Mouse (Mus musculus): ENCODE results near the gene Fgd4.
"Not testable (repeated sequence)": the region's sequence is repeated elsewhere in the genome, so short reads cannot be mapped to it uniquely, and the experiment has no call there.

Gene Fgd4

DNA sequence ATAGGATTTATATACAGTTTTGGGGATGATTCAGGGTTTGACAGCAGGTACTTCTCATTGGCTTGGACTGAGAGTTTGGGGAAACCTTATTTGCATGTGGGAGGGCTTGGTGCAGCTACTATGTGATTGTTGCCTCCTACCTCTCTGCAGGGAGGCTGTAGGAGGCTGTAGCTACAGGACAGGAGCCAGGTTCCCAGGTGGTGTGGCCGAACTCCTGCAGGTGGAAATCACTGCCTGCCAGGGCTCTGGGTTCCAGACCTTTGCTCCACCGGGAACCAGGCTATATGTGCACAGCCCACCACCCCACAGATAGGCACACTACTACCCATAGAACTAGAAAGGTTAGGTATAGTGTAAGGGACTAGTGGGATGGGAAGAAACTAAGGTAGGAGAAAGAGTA lies 61.0 kb downstream of the Fgd4 start:
- DNase-seq = not testable (repeated sequence)

DNA sequence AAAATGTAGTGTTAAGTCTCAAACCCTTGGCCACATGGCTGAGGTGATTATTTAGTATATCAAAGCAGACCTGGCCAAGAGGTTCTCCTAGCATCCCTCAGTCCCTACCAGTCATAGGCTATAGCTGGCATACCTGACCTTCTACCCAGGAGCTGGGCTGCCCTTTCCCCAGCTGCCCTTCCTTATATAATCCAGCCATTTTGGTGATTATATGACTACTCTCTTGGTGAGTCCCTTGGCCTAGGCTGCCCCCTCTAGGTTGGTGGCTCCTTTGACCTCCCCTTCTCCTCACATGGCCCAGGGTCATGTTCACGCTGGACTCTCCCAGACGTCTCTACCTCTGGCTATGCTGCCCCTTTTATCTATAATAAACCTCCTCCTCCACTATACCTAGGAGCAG lies 65.1 kb downstream of the Fgd4 start:
- peak in 1 of 2 experiments; percentile 38 for DNase-seq

GRCm38 (mm10) chr16:16528014-16528413 lies 72.3 kb downstream of the Fgd4 start:
- no peak for DNase-seq

DNA sequence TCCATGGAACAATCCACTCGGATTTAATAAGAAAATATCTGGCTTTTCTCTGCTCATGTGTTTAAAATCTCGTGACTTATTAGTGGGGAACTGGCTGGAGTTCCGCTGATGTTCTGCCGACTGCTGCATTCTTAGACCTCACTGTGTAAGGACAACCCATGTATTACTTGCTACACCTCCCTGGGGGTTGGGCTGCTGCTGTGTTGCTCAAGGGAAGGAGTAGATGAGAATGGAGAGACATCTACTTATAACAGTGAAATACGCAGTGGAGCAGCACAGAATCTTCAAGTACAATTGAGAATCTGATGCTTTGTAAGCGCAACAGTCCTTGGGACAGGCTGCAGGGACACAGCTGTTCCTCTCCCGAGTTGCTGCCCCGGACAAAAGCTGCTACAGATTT lies 73.1 kb downstream of the Fgd4 start:
- peak; percentile 72 to 85 for DNase-seq

DNA sequence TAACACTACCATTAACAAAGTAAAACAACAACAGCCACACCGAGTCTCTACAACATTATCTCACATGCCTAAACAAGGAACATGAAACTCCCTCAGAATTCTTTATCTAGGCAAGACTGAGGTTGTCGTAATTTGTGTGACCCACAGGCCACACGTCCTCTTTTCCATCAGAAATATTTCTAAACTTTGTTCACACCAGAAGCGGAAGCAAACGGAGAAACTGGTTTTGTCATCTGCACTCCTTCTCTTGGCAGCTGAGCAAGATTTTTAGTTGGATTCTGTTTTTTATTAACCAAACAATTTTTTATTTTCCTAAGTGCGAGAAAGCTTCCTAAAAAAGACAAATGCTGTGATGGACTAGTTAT lies 73.6 kb downstream of the Fgd4 start:
- no peak for DNase-seq

DNA sequence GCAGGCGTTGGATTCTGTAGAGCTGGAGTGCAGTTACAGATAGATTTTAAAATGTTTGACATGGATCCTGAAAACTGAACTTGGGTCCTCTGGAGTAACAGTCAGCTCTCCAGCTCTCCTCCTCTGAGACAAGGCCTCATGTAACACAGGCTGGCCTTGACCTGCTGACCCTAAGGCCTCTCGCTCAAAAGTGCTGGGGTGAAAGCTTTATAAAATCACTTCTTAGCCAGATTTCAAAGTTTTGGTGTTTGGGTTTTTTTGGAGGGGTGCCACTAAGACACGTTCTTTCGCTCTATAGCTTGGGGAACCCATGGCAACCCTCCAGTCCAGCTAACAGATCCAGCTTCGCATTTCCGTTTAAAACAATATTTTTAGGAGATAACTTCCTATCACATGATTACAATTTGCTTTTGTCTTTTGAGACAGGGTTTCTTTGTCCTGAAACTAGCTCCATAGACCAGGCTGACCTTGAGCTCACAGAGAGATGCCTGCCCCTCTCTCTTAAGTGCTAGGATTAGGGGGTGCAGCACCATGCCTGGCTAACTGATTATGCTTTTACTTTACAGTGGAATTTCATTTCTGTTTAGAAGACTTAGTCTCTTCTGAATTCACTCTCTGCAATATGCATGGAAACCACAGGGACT lies 74.1 kb downstream of the Fgd4 start:
- DNase-seq = peak; percentile 16 to 42

DNA sequence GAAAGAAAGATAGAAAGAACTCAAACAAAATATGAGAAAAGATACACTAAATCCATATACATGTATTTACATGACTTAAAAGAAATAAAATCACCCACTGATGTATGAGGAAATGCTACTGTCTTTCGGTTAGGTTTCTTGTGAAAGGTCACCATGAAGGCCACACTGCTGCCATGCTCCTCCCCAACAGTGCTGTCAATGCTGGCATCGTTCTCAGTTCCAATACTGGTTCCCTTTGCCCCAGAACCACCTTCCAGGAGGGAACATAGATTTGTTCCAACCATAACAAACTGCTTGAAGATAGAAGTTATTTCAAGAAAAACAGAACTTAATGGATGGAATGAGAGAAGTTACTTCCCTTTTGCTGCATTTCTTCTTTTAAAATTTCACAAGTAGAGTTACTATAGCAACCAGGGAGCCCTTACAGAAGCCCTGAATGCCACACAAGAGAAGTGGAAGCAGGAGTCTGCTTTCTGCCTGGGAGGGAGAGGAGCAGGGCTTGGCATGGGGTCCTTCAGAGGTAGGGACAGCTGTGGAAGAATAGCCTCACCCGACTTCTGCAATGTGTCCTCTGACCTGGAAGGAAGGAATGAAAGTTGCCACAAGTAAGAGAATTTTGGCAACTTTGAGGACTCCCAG lies 75.0 kb downstream of the Fgd4 start:
- no peak for DNase-seq

DNA sequence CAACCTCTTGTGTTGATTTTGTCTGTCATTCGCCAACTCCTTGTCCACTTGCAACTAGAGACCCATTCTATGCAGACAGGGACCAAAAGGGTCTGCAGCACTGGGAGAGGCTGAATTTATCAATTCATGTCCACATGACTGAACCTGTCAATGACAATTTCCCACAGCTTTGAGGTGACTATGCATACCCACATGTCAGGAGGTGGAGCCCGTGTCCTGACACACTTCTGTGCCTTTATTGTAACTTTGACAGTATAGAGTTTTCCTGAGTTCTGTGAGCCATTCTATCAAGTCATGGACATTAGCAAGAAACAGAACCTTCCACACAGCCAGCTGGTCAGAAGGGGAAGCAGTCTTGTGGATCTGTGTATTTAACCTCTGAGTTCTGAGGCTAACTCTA lies 76.7 kb downstream of the Fgd4 start:
- DNase-seq = no peak

DNA sequence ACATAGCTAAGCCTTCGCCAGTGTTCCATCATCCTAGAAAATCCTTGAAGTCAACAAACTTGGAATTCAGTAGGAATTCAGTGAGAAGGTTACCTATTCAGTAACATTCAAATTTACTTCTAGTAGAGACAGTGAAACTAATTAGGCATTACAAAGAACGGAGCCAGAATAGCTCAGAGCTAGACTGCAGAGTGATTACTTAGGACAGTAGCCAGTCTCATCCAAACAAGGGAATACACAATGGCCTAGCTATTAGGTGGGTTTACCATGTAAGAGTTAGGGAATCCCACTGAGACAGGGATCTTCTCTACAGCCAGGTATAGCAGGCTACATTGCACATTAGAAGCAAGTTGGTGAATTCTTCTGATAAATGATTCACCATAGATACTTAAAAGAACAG lies 77.5 kb downstream of the Fgd4 start:
- not testable (repeated sequence) for DNase-seq

DNA sequence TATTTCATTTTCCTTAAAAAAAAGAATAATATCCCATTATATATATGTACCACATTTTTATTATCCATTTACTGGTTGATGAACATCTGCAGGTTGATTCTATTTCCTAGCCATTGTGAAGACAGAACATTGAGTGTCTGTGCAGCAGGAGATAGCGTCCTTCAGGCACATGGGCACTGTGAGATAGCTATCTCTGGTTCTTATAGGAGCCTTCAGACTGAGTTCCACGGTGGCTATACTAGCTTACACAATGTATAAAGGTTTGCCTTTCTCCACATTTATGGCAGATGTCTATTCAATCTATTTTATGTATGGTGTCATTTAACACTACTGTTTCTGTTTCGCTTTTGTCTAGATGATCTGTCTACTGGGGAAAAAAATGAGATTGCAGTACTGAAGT lies 98.9 kb downstream of the Fgd4 start:
- DNase-seq = no peak

DNA sequence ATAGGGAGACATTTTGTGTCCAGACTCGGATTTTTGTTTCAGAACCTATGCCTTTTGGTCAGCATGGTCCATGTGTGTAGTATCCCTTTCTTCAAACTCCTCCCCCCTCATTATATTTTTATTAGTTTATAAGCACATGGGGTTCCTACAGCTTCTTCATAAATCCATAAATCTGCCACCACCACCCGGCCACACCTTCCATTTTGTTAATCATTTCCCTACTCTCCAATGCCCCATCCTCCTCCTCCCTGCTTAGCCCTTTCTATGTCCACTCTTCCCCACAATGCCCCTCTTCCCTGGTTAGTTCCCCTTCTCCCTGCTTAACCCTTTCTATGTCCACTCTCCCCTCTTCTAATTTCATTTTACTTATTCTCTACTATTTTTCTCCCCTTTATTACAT lies 99.4 kb downstream of the Fgd4 start:
- DNase-seq = no peak

DNA sequence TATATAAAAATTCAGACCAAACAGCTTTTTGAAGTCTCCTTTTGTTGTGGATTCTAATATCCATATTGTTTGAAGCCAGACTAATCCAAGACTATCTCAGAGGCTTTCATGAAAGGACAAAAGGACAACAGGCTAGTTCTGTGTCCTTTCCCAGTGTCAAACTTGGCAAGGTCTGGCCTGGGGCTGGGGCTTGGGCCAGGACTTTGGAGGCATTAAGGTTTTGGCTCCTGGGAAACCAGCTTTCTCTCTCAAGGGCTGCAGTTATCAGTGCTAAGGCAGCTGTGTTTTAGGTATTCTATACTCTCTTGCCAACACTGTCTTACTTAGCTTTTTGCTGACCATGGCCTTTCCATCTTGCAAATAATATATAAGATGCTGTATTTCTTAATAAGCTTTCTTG lies 101.6 kb downstream of the Fgd4 start:
- peak; percentile 7 to 44 for DNase-seq

DNA sequence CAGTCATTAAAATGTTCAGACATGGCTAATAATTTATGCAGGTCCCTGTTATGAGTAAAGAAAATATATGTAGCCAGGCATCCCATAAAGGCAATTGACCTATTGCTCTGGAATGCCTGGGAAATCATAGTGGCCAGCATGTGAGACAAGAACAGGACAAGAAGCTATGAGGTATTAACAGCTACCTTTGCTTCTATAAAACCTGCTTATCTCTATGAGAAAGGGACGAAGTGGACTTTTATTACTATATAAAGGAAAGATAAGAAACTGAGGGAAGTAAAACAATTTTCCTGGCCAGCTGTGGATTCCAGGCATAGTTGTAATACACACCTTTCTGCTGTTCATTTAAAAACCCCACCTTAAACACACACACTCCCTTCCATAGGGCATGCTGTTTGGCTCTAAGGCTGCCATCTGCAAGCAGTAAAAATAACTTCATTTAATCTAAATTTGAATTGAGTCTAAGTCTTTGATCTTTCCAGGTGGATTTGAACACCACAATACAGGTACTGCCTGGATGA lies 114.8 kb downstream of the Fgd4 start:
- no peak for DNase-seq

- DNase-seq = no peak
Measured at GRCm38 (mm10) chr16:16484601-16485000, 115.7 kb downstream of the Fgd4 start.

GRCm38 (mm10) chr16:16473451-16473850 lies 126.9 kb downstream of the Fgd4 start:
- not testable (repeated sequence) for DNase-seq

- no peak for DNase-seq
Measured at GRCm38 (mm10) chr16:16450021-16450420, 150.3 kb downstream of the Fgd4 start.

GRCm38 (mm10) chr16:16438436-16438835 lies 161.9 kb downstream of the Fgd4 start:
- DNase-seq = no peak

- DNase-seq = no peak
Measured at GRCm38 (mm10) chr16:16422456-16422855, 177.9 kb downstream of the Fgd4 start.

GRCm38 (mm10) chr16:16367217-16367616 lies 233.1 kb downstream of the Fgd4 start:
- DNase-seq = not testable (repeated sequence)
